Mouse (Mus musculus) heart, postnatal 0 days (tissue): Measurements from ENCODE around the gene Fndc8.

ENCODE experiments used
- CTCF ChIP-seq: IDR thresholded peaks from 2 replicates; pipeline ENCODE4 v1.5.1; 2016; ENCODE audit warnings: antibody characterized with exemption, control low read depth, low read depth
- EP300 ChIP-seq: IDR thresholded peaks from 2 replicates; pipeline ENCODE4 v1.6.1; 2016; ENCODE audit warnings: antibody characterized with exemption, low read depth

GRCm38 (mm10) chr11:82860759-82861158, 31.2 kb upstream of the Fndc8 start:
- TF ChIP-seq CTCF (no peak), EP300 (no peak)
